Mouse (Mus musculus) testis, postnatal 10 days (tissue): Measurements from ENCODE around the gene Gm49630.
"Not testable (repeated sequence)": the region's sequence is repeated elsewhere in the genome, so short reads cannot be mapped to it uniquely, and the experiment has no call there.

Source experiments
- DNase-seq: peaks from one replicate; pipeline ENCODE4 v3.0.0; 2021; ENCODE audit warnings: low spot score

Gene Gm49630

DNA sequence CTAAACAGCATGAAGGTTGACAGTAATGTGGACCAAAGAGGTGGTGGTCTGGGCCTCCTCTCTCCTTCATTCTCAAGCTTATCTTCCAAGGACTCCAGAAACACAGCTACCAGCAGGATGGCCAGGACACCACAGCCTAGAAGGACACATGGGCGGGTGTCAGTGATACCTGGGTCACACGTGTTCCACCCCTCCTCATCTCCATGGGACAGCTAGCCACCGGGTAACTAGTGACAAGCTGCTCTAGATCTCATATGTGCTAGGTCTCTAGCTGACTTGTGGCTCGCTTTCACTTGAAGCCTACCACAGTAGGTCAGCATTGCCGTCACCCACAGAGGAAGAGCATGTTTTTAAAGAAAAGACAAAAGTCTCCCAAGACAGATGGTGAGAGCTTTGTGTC, at the start of gene Gm49630:
TSS of gene Gm49630 (minus strand) at position 101 of the 400 bp plus-strand sequence.
- not testable (repeated sequence) for DNase-seq

DNA sequence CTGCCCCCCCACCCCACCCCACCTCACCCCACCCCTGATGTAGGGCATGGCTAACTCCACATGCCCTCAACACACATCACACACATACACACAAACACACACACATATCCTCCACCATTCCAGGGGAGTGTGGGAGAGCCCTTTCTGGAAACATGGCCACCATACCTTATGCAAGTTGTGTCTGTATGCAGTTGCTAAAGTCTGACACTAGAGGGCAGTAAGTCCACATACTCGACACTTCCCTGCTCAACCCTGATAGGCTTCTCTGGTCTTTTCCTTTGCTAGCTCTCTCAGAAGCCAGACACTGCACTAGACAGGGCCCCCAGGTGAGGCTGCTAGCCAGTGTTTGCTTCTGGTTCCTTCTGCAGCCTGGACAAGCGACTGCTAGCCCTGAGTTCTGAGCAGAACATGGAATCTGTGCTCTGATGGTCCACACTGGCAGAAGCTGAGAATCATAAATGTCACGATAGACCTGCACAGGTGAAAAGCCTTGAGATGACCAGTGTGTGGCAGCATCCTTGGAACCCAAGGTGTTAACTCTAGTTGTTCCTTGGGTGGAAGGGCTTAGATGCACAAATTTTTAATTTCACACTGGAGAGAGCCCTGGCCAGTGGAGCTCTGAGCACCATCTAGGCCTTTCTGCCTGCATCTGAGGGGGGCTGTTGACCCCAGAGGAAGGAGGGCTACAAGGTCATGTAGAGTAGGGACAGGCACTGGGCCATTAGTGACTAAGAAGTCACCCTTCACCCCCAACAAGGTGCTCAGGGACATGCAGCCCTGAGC, 48.6 kb upstream of the Gm49630 start:
- not testable (repeated sequence) for DNase-seq

GRCm38 (mm10) chr17:7414601-7415310, 43.0 kb upstream of the Gm49630 start:
- DNase-seq: not testable (repeated sequence)

DNA sequence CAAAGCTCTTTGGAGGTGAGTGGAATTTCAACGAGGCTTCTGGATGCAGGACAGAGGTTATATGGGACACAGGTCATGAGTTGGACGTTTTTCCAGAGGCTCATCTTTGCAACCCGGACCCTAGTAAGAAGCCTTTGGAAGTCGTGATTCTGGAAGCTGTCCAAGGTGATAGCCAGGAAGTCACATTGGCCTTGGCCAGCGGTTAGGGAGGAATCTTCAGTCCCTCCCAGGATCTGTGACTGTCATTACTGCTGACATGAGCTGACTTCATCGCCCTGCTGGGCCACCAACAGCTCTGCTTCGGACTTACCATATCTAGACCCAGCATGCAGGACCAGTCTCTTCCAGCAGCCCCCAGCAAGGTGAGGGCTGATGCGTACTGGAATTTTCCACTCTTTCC, 41.6 kb upstream of the Gm49630 start:
- not testable (repeated sequence) for DNase-seq

GRCm38 (mm10) chr17:7399770-7400169, 28.0 kb upstream of the Gm49630 start:
- not testable (repeated sequence) for DNase-seq

DNA sequence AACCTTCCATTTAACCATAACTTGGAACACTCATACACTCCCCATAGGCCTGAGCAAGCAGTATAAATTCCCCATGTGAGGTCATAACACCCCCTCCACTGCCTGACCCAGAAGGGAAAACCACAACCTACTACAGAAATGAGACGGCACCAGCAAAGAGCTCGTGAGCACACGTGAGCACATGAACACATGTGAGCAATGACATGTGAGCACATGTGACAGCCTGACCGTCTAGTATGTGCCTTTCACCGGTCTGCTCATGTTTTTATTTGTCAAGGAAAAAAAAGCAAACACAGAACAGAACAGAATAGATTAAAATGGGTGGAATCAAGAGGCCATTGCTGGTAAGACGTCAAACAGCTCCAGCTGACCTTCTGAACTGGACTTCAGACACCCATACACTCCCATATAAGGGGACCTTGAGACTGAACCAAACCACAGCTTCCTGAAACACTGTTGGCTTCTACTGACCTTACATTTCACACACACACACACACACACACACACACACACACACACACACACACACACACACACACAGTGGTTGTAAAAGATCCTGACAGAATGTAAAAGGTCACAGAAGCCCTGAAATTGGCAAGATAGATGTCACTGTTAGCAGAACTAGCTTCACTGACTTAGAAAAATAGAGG, 26.5 kb upstream of the Gm49630 start:
- not testable (repeated sequence) for DNase-seq

DNA sequence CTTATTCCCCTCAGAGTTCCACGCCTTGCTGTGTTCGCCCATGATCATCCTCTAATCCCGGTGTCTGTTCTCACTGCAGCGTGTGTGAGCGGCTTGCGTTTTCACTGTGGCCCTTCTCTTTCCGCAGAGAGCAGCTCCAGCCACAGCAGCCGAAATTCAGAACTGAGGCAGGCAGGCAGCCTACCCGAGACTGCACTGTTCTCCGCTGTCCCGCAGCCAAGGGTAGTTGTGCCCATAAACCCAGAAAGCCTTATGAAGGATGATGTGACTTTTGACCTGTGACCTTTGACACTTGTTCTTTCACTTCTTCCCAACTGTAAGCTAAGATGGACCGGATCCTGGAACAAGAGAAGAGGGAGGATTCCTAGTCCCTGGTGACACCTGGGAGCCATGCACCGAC, 25.3 kb upstream of the Gm49630 start:
- DNase-seq: not testable (repeated sequence)

DNA sequence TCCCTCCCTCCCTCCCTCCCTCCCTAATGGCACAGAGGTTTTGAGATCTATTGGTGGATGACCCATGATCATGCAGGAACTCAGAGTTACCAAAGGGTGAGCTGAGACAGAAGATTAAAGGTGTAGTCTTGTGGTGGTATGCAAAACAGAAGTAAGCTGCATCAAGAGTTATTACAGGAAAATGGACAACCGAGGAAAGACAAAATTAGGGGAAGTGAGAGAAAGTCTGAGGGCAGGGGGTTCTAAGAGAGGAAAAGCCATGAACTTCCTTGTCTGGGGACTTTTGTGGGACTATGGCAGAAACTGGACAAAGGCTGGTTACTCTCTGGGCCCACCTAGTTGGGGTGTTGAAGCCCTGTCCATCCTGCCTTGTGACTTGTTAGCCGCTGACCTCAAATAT, 24.5 kb upstream of the Gm49630 start:
- DNase-seq: not testable (repeated sequence)

DNA sequence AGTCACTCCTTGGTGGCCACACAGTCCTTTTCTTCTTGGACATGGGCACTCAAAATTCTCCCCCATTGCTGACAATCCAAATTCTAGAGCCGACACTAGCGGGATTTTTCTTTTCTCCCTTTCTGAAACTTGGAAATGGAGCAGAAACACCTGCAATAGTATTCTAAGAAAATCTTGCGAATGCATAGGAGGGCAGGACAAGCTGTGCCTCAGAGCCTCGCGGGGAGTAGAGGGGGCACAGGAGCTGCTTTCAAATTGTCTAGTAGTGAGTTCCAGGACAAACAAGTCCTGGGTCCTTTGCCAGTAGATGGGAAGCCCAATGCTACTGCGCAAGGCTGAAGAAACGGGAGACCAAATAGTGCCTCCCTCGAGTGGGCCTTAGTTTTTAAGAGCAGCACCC, 23.9 kb upstream of the Gm49630 start:
- DNase-seq: not testable (repeated sequence)

DNA sequence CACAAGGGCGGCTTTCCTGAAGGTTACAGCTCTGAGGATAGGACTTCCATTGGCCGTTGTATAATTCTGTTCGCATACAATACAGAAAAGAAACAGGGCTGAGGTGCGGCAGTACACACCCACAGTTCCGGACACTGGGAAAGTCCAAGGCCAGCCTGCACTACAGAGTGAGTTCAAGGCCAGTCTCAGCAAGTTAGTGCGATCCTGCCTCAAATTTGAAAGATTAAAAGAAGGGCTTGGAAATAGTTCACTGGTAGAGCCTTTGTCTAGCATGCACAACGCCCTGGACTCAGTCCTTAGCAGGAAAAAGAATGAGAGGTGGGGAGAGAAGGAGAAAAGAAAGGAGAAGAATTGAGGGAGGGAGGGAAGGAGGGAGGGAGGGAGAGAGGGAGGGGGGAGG, 23.3 kb upstream of the Gm49630 start:
- not testable (repeated sequence) for DNase-seq

- DNase-seq: not testable (repeated sequence)
Observed at GRCm38 (mm10) chr17:7389898-7390297, 18.1 kb upstream of the Gm49630 start.

- not testable (repeated sequence) for DNase-seq
Observed at GRCm38 (mm10) chr17:7388958-7389356, 17.2 kb upstream of the Gm49630 start.

GRCm38 (mm10) chr17:7388341-7388957, 16.7 kb upstream of the Gm49630 start:
- DNase-seq: not testable (repeated sequence)

GRCm38 (mm10) chr17:7386016-7386415, 14.2 kb upstream of the Gm49630 start:
- not testable (repeated sequence) for DNase-seq

GRCm38 (mm10) chr17:7385364-7385763, 13.6 kb upstream of the Gm49630 start, which contains the start of gene Unc93a2:
Gene Unc93a2, minus strand, starts transcription at chr17:7385464.
- DNase-seq: not testable (repeated sequence)

DNA sequence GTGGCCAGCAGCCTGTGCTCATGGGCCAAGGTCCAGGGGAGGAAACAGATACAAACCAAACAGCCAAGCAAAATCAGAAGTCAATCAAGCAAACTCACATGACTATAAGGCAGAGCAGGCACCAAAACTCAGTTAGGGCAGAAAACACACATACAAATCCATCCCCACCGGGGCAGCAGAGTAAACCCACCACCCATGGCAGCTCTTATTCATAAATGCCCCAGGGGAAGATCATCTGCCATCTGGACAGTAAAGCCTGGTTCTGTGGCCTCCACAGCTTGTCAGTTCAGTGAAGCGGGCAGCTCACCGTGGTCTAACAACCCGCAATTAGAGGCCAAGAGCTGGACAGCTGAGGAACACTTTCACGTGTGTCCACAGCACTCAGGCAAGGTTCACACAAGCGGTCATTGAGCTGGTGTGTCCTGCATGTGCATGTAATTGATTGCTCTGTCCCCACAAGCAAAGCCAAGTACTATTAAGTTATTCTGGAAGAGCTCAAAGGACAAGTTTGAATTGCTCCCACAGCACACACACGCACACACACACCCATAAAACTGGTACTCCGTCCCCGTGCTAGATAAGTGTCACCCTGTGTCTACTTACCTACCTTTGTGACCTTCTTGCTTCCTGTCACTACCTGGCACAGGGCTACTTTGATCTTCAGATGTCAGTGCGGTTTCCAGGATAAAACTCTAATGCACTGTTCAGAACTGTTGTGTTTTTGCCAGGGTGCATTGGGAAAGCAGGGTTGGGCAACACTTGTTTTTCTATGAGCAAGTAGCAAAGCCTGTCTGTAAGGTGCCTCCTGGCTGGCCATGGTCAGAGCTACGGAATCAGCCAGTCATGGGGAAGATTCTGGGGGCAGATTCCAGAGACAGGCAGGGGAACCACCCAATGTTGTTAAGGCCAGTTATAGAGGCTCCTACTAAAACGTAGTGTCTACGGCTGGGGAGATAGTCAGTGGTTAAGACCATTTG, 11.7 kb upstream of the Gm49630 start:
- not testable (repeated sequence) for DNase-seq

GRCm38 (mm10) chr17:7382711-7383110, 10.9 kb upstream of the Gm49630 start:
- DNase-seq: not testable (repeated sequence)

DNA sequence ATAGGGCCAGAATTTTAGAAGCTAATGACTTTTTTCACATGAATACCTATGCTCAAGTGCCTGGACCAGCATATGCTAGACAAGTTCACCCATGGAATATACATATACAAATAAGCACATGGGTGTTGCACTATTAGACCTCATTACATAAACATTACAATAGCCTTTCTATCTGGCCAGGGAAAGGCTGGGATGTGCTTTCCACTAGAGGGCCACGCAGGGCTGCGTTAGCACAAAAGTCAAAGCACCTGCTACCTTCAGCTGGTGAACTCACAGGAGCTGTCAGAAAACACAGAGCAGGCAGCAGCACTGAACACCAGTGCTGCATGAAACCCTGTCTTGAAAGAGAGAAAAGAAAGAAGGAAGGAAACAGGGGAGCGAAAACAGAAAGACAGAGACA, 6.1 kb upstream of the Gm49630 start:
- not testable (repeated sequence) for DNase-seq

DNA sequence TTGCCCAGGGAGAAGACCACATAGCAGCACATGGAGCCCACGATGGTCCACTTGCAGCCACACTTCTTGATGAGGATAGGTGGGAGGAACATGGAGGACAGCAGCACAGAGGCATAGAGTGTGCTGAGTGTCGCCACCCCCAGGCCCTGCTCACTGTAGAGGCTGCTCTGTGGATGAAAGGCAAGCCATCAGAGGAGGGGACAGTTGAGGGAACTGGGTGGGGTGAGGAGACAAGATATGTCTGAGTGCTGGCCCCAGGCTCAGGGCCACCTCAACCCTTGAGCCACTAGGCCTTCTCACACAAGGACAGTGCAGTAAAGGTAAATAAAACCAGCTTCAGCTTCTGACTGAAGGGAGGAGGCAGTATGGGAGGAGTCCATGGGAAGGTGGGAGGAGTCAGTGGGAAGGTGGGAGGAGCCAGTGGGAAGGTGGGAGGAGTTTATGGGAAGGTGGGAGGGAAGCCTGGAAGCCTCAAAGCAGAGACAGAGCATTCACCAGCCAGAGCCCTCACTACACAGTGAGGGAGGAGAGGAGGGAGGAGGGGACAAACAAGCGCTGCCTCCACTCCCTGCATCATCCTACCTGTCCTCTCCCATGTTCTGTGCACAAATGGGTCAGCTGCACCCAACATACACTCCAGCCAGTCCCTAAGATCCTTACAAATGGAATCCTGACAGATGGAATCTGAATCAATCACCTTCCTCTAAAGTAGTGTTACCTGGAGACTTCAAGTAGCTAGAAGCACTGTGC, 5.3 kb upstream of the Gm49630 start:
- not testable (repeated sequence) for DNase-seq

DNA sequence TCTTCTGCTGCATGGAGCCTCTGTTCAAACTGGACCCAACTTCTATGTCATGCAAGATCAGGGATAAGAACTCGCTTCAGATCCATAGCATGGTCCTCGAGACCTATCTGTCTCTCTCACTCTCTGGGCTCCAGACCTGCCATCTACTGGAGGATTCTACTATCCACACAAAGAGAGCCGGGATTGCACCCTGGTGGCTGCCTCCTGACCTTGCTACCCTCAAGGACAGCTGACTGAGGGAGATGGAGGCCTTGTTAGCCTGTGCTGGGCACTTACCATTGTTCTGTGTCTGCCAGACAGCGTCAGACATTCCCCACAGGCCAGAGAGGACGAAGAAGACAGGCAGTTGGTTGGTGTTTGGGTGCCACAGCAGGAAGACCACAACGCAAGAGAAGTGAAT, 2.4 kb downstream of the Gm49630 start:
- not testable (repeated sequence) for DNase-seq
